Mouse (Mus musculus) stomach, embryonic 14.5 days (tissue): Measurements from ENCODE around the gene Armcx4. TPM values are rescaled to one million over a fixed set of nuclear protein-coding genes. Genes with fewer than 3 reads are reported as not detected.

Experiments used
- ATAC-seq: fragments of 200-750 bp; cut with Nextera tagmentation; 2 replicates; pipeline ENCODE4 v1.8.0; 2017; ENCODE audit warnings: low read depth, moderate TSS enrichment; ENCODE audit not compliant: insufficient number of reproducible peaks, insufficient read depth, low FRiP score
- H3K27ac ChIP-seq: fragments of 300-500 bp; sonication (generic); 2 replicates; pipeline ENCODE4 v1.5.1; 2014; ENCODE audit warnings: mild to moderate bottlenecking, low read length, moderate library complexity, mixed read lengths
- H3K27me3 ChIP-seq: fragments of 300-500 bp; sonication (generic); 2 replicates; pipeline ENCODE4 v1.6.1; 2014; ENCODE audit warnings: low read length, control low read depth, mixed read lengths; ENCODE audit not compliant: control insufficient read depth, insufficient read depth
- H3K36me3 ChIP-seq: fragments of 300-500 bp; sonication (generic); 2 replicates; pipeline ENCODE4 v1.6.1; 2014; ENCODE audit warnings: mild to moderate bottlenecking, control low read depth, low read length, moderate library complexity, mixed read lengths; ENCODE audit not compliant: control insufficient read depth, insufficient read depth
- H3K4me1 ChIP-seq: fragments of 300-500 bp; sonication (generic); 2 replicates; pipeline ENCODE4 v1.6.1; 2014; ENCODE audit warnings: low read length, control low read depth, mixed read lengths; ENCODE audit not compliant: control insufficient read depth, insufficient read depth
- H3K4me2 ChIP-seq: fragments of 300-500 bp; sonication (generic); replicated peaks from 2 replicates; pipeline ENCODE4 v1.6.1; 2014; ENCODE audit warnings: low read depth, low read length, control low read depth
- H3K4me3 ChIP-seq: fragments of 300-500 bp; sonication (generic); 2 replicates; pipeline ENCODE4 v1.5.1; 2014; ENCODE audit warnings: low read depth, low read length, control low read depth
- H3K9ac ChIP-seq: fragments of 300-500 bp; sonication (generic); replicated peaks from 2 replicates; pipeline ENCODE4 v1.6.1; 2014; ENCODE audit warnings: low read depth, mild to moderate bottlenecking, control low read depth, low read length, moderate library complexity, mixed read lengths
- H3K9me3 ChIP-seq: fragments of 300-500 bp; sonication (generic); 2 replicates; pipeline ENCODE4 v1.6.1; 2016; ENCODE audit warnings: low read depth, low read length, control low read depth; ENCODE audit not compliant: control insufficient read depth
- WGBS: fragments of 180-500 bp; shearing (Covaris S2); extraction: QIAGEN DNeasy Blood & Tissue Kit; methylation state at CpG from one replicate; pipeline ENCODE4 v1.1.7; 2014; 5-methylcytosine and 5-hydroxymethylcytosine counted together
- polyA plus RNA-seq: library from polyadenylated mRNA; unstranded; fragments of >200 nt; fragmentation: Nextera tagmentation; extraction: Ambion mirVana; gene quantifications from 2 replicates; pipeline ENCODE4 v1.2.1, GENCODE M21; 2014

Gene Armcx4
- polyA plus RNA-seq, 1 experiment from 2014 or later = 5.8 TPM

- Histone ChIP-seq H3K27me3 (no peaks in the 10 kb centered on the region), H3K27ac (no peak overlapping the region), H3K9ac (no peak overlapping the region), H3K4me1 (no peaks in the 10 kb centered on the region), H3K4me3 (no peak overlapping the region), H3K36me3 (no peaks in the 10 kb centered on the region), H3K4me2 (no peak overlapping the region), H3K9me3 (no peaks in the 10 kb centered on the region)
- ATAC-seq = no peak
- 74% methylated on average over 1 of the region's 1 CpGs for WGBS
Observed at GRCm38 (mm10) chrX:134675959-134676358, 10.4 kb upstream of the Armcx4 start.

- no peak overlapping the region; the same call in 1 of the 2 replicates for H3K9ac ChIP-seq
- H3K27ac ChIP-seq = peak overlapping the region; percentile 76; the same call in 1 of the 2 replicates
- peak overlapping the region; percentile 47 for H3K4me3 ChIP-seq
- H3K9me3 ChIP-seq = no peaks in the 10 kb centered on the region
- no peaks in the 10 kb centered on the region for H3K4me1 ChIP-seq
- ATAC-seq = no peak
- H3K27me3 ChIP-seq = no peaks in the 10 kb centered on the region
- H3K4me2 ChIP-seq = peak overlapping the region; percentile 40
- 33% methylated on average over 5 of the region's 5 CpGs for WGBS
- peaks cover 8% of the 10 kb centered on the region; the same call in 1 of the 2 replicates for H3K36me3 ChIP-seq
Observed at GRCm38 (mm10) chrX:134684936-134685335, 1.4 kb upstream of the Armcx4 start.

GRCm38 (mm10) chrX:134686739-134687171, 436 bp downstream of the Armcx4 start:
- peak; percentile 38; the same call in 1 of the 2 replicates for ATAC-seq
- Histone ChIP-seq H3K4me1 (no peaks in the 10 kb centered on the region), H3K36me3 (peaks cover 13% of the 10 kb centered on the region), H3K27ac (peak overlapping the region; percentile 82), H3K27me3 (no peaks in the 10 kb centered on the region), H3K9ac (peak overlapping the region; percentile 60), H3K4me3 (peak overlapping the region; percentile 47), H3K4me2 (peak overlapping the region; percentile 40), H3K9me3 (no peaks in the 10 kb centered on the region)
- 19% methylated on average over 15 of the region's 16 CpGs for WGBS

DNA sequence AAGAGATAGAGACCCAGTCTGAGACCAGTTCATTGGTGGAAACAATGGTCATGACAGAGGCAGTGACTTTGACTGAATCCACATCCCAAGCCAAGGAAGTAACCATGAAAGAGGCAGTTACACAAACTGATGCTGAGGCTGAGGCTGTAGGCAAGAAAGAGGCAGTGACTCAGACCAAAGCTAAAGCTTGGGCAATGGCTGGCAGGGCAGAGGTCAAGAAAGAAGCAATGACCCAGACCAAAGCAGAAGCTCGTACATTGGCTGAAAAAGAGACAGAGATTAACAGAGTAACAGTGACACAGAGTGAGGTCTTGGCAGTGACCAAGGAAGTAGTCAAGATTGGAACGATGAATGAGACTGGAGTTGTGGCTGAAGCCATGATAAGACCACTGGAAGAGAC, 3.4 kb downstream of the Armcx4 start:
- no peak for ATAC-seq
- H3K4me3 ChIP-seq = no peak overlapping the region
- no peak overlapping the region for H3K4me2 ChIP-seq
- H3K27ac ChIP-seq = no peak overlapping the region
- WGBS = 81% methylated on average over 2 of the region's 2 CpGs
- H3K4me1 ChIP-seq = no peaks in the 10 kb centered on the region
- H3K9ac ChIP-seq = no peak overlapping the region
- no peaks in the 10 kb centered on the region for H3K9me3 ChIP-seq
- no peaks in the 10 kb centered on the region for H3K27me3 ChIP-seq
- peaks cover 13% of the 10 kb centered on the region for H3K36me3 ChIP-seq

- H3K4me2 ChIP-seq = no peak overlapping the region
- no peaks in the 10 kb centered on the region for H3K27me3 ChIP-seq
- no peak overlapping the region for H3K4me3 ChIP-seq
- no peak overlapping the region for H3K27ac ChIP-seq
- no peak overlapping the region for H3K9ac ChIP-seq
- ATAC-seq = no peak
- no peaks in the 10 kb centered on the region for H3K9me3 ChIP-seq
- H3K4me1 ChIP-seq = no peaks in the 10 kb centered on the region
- H3K36me3 ChIP-seq = peaks cover 13% of the 10 kb centered on the region
- WGBS = 85% methylated on average over 10 of the region's 10 CpGs
Observed at GRCm38 (mm10) chrX:134690871-134691539, 4.7 kb downstream of the Armcx4 start.

DNA sequence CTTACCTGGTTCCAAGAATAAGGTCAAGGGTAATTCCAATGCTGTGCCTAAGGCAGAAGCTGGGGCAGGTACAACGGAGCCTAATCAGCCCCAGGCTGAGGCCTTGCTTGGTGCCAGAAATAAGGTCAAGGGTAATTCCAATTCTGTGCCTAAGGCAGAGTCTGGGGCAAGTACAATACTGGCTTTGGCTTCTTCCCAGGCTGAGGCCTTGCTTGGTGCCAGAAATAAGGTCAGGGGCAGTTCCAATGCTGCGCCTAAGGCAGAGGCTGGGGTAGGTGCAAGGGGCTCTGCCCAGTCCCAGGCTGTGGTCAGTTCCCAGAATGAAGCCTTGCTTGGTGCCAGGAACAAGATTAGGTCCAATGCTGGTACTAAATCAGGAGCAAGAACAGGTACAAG, 5.2 kb downstream of the Armcx4 start:
- no peaks in the 10 kb centered on the region for H3K9me3 ChIP-seq
- 85% methylated on average over 2 of the region's 2 CpGs for WGBS
- ATAC-seq = no peak
- H3K4me3 ChIP-seq = no peak overlapping the region
- no peak overlapping the region for H3K9ac ChIP-seq
- no peaks in the 10 kb centered on the region for H3K4me1 ChIP-seq
- H3K4me2 ChIP-seq = no peak overlapping the region
- no peak overlapping the region for H3K27ac ChIP-seq
- no peaks in the 10 kb centered on the region for H3K27me3 ChIP-seq
- H3K36me3 ChIP-seq = peaks cover 13% of the 10 kb centered on the region

GRCm38 (mm10) chrX:134716863-134717262, 30.5 kb downstream of the Armcx4 start:
- H3K27me3 ChIP-seq = no peaks in the 10 kb centered on the region
- H3K9ac ChIP-seq = no peak overlapping the region
- no peaks in the 10 kb centered on the region for H3K9me3 ChIP-seq
- no peaks in the 10 kb centered on the region for H3K4me1 ChIP-seq
- WGBS = 34% methylated on average over 3 of the region's 3 CpGs
- H3K36me3 ChIP-seq = peaks cover 5% of the 10 kb centered on the region; the same call in 1 of the 2 replicates
- no peak overlapping the region for H3K27ac ChIP-seq
- no peak overlapping the region for H3K4me3 ChIP-seq
- ATAC-seq = no peak
- no peak overlapping the region for H3K4me2 ChIP-seq

DNA sequence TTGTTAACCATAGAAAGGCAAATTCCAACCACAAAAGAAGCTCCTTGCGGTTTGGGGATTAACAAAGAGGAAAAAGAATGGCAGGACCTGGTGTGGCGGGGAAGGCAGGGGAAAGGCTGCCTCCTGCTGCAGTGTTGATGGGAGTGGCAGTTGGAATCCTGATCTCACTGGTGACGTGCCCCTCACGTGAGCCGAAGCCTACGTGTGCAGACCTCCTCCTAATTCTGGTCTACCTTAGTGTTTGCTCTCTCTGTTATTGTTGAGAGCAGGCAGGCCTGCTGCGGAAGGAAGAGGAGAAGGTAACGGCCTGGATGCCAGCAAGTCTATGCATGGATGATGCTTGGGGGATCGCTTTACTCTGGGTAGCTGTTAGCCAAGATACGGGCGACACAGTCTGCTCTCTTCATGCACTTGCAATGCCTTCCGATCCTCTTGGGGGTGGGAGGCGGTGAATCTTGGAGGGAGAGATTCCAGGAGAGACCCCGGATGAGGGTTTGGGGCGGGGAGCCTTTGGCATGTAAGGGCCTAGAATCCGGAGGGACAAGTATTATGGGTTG, 31.5 kb downstream of the Armcx4 start, which contains the start of gene Armcx1:
TSS of gene Armcx1 (plus strand) at position 212 of the 557 bp plus-strand sequence.
- Histone ChIP-seq H3K4me2 (peak within 1 kb of the TSS; percentile 37), H3K9me3 (no peaks in the 10 kb centered on the region), H3K4me1 (no peaks in the 10 kb centered on the region), H3K9ac (peak within 1 kb of the TSS; percentile 57), H3K27ac (peak within 1 kb of the TSS; percentile 93), H3K27me3 (no peaks in the 10 kb centered on the region), H3K4me3 (peak within 1 kb of the TSS; percentile 47), H3K36me3 (peaks cover 5% of the 10 kb centered on the region; the same call in 1 of the 2 replicates)
- ATAC-seq = peak; percentile 95
- 19% methylated on average over 16 of the region's 16 CpGs for WGBS
